Mouse (Mus musculus): ENCODE results near the gene Dnajb11. TPM values are rescaled to one million over a fixed set of nuclear protein-coding genes. Genes with fewer than 3 reads are reported as not detected.

The Dnajb11 gene
- polyA plus RNA-seq, 1 experiment from 2014 or later, result 97.4 TPM

GRCm38 (mm10) chr16:22845481-22845880 is 12.2 kb upstream of the Dnajb11 start:
- H3K36me3 ChIP-seq (ENCODE audit: control insufficient read depth, insufficient read depth, low read length), result no peaks in the 10 kb centered on the region
- H3K27me3 ChIP-seq (ENCODE audit: control insufficient read depth, insufficient read depth, low read depth, low read length), result no peaks in the 10 kb centered on the region
- H3K4me3 ChIP-seq (ENCODE audit: low read depth, low read length), result no peak overlapping the region
- H3K27ac ChIP-seq (ENCODE audit: low read length), result no peak overlapping the region
- no peak overlapping the region for H3K4me2 ChIP-seq (ENCODE audit: low read length)
- H3K9ac ChIP-seq (ENCODE audit: low read depth, low read length), result no peak overlapping the region
- ATAC-seq, result no peak
- H3K4me1 ChIP-seq (ENCODE audit: control insufficient read depth, insufficient read depth, low read length), result peaks cover 7% of the 10 kb centered on the region
- WGBS, result 92% methylated on average over 4 of the region's 4 CpGs
- H3K9me3 ChIP-seq (replicated peaks; ENCODE audit: control insufficient read depth, low read length, poor library complexity, severe bottlenecking), result no peaks in the 10 kb centered on the region

DNA sequence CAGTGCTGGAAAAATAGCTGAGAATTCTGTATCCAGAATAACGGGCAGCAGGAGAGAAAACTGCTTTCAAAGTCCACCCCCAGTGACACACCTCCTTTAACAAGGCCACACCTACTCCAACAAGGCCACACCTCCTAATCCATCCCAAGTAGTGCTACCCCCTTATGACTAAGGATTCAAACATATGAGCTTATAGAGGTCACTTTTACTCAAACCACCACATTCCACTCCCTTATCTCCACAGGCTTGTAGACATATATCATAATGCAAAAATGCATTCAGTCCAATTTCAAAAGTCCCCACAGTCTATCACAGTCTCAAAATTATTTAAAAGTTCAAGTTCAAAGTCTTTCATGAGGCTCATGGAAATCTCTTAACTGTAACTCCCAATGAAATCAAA is 10.0 kb upstream of the Dnajb11 start:
- H3K27me3 ChIP-seq (ENCODE audit: control insufficient read depth, insufficient read depth, low read depth, low read length), result no peaks in the 10 kb centered on the region
- H3K36me3 ChIP-seq (ENCODE audit: control insufficient read depth, insufficient read depth, low read length), result no peaks in the 10 kb centered on the region
- no peak overlapping the region for H3K9ac ChIP-seq (ENCODE audit: low read depth, low read length)
- no peak for ATAC-seq
- WGBS, result 83% methylated on average over 1 of the region's 1 CpGs
- H3K27ac ChIP-seq (ENCODE audit: low read length), result no peak overlapping the region
- H3K4me2 ChIP-seq (ENCODE audit: low read length), result no peak overlapping the region
- no peaks in the 10 kb centered on the region for H3K9me3 ChIP-seq (replicated peaks; ENCODE audit: control insufficient read depth, low read length, poor library complexity, severe bottlenecking)
- no peak overlapping the region for H3K4me3 ChIP-seq (ENCODE audit: low read depth, low read length)
- H3K4me1 ChIP-seq (ENCODE audit: control insufficient read depth, insufficient read depth, low read length), result peaks cover 7% of the 10 kb centered on the region

DNA sequence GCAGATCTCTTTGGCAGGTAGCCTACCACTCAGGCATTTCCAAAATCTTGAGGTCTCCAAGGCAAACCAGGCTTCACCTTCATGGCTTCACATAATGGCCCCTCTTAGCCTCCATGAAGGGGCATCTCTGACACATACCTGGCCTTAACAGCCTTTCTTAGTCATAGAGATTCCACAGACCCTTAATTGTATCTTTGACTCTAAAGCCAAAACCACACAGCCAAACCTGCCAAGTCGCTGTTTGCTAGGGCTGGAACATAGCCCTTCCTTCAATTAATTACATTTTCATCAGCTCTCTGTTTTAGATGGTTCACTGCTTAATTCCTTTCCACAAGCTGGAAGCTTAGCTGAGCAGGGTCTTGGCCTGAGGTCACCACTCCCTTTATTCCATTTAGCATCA is 9.3 kb upstream of the Dnajb11 start:
- no peak overlapping the region for H3K4me3 ChIP-seq (ENCODE audit: low read depth, low read length)

DNA sequence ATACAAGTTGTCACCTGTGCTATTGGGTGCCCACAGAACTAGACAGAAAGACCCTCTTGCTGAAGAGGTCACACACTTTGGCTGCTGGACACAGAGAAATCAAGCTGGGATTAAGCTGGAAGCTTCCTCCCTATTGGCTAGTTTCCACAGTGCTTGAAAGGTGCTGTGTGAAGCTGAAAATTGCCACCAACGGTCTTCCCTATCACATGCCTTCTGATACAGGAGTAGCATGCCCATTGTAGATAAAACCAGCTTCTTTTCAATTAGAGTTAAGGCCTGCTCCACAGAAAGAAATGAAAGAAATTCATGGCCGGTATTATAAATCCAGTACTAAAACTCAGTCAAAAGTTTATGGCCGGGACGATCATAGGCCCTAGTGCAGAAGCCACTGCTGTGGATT is 4.9 kb upstream of the Dnajb11 start:
- H3K27ac ChIP-seq (ENCODE audit: low read length), result no peak overlapping the region
- H3K9me3 ChIP-seq (replicated peaks; ENCODE audit: control insufficient read depth, low read length, poor library complexity, severe bottlenecking), result no peaks in the 10 kb centered on the region
- peaks cover 6% of the 10 kb centered on the region for H3K4me1 ChIP-seq (ENCODE audit: control insufficient read depth, insufficient read depth, low read length)
- H3K4me2 ChIP-seq (ENCODE audit: low read length), result no peak overlapping the region
- 93% methylated on average over 4 of the region's 4 CpGs for WGBS
- no peaks in the 10 kb centered on the region for H3K36me3 ChIP-seq (ENCODE audit: control insufficient read depth, insufficient read depth, low read length)
- H3K27me3 ChIP-seq (ENCODE audit: control insufficient read depth, insufficient read depth, low read depth, low read length), result no peaks in the 10 kb centered on the region
- H3K9ac ChIP-seq (ENCODE audit: low read depth, low read length), result no peak overlapping the region
- ATAC-seq, result no peak
- no peak overlapping the region for H3K4me3 ChIP-seq (ENCODE audit: low read depth, low read length)

More for the DNA sequence above, 9.3 kb upstream of the Dnajb11 start:
- Histone ChIP-seq H3K4me1 (ENCODE audit: control insufficient read depth, insufficient read depth, low read length) (peaks cover 7% of the 10 kb centered on the region), H3K9ac (ENCODE audit: low read depth, low read length) (no peak overlapping the region), H3K27ac (ENCODE audit: low read length) (no peak overlapping the region), H3K27me3 (ENCODE audit: control insufficient read depth, insufficient read depth, low read depth, low read length) (no peaks in the 10 kb centered on the region), H3K36me3 (ENCODE audit: control insufficient read depth, insufficient read depth, low read length) (no peaks in the 10 kb centered on the region), H3K9me3 (replicated peaks; ENCODE audit: control insufficient read depth, low read length, poor library complexity, severe bottlenecking) (no peaks in the 10 kb centered on the region), H3K4me2 (ENCODE audit: low read length) (no peak overlapping the region)
- no peak for ATAC-seq
- 85% methylated on average over 1 of the region's 1 CpGs for WGBS

GRCm38 (mm10) chr16:22856773-22857172 is 872 bp upstream of the Dnajb11 start:
- 12% methylated on average over 9 of the region's 9 CpGs for WGBS
- ATAC-seq, result no peak
- H3K27ac ChIP-seq (ENCODE audit: low read length), result peak overlapping the region; percentile 58; the same call in 1 of the 2 replicates
- H3K9me3 ChIP-seq (replicated peaks; ENCODE audit: control insufficient read depth, low read length, poor library complexity, severe bottlenecking), result no peaks in the 10 kb centered on the region
- H3K27me3 ChIP-seq (ENCODE audit: control insufficient read depth, insufficient read depth, low read depth, low read length), result no peaks in the 10 kb centered on the region
- H3K4me2 ChIP-seq (ENCODE audit: low read length), result peak overlapping the region; percentile 76
- H3K36me3 ChIP-seq (ENCODE audit: control insufficient read depth, insufficient read depth, low read length), result no peaks in the 10 kb centered on the region
- peaks cover 13% of the 10 kb centered on the region for H3K4me1 ChIP-seq (ENCODE audit: control insufficient read depth, insufficient read depth, low read length)
- peak overlapping the region; percentile 52 for H3K9ac ChIP-seq (ENCODE audit: low read depth, low read length)
- peak overlapping the region; percentile 54 for H3K4me3 ChIP-seq (ENCODE audit: low read depth, low read length)

DNA sequence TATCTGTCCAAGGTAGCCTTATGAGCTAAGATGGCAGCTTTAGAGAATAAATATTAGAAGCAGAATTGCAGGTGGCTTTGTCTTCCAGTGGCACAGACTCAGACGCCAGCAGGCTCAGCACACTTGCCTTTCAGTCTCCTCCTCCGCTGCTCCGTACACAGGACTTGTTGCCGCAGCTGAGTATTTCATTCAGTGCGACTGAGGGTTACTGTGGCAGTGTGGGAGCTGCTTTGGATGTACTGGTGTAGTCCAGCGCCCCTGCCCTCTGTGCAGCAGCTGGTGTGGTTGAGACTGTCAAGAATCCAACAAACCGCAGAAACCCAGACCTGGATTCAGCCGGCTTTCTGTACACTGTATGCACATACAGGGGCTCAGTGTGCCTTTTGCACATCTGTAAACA is 14.8 kb downstream of the Dnajb11 start:
- Histone ChIP-seq H3K27me3 (ENCODE audit: control insufficient read depth, insufficient read depth, low read depth, low read length) (no peaks in the 10 kb centered on the region), H3K9ac (ENCODE audit: low read depth, low read length) (no peak overlapping the region), H3K4me2 (ENCODE audit: low read length) (no peak overlapping the region), H3K36me3 (ENCODE audit: control insufficient read depth, insufficient read depth, low read length) (peaks cover 32% of the 10 kb centered on the region), H3K4me3 (ENCODE audit: low read depth, low read length) (no peak overlapping the region), H3K9me3 (replicated peaks; ENCODE audit: control insufficient read depth, low read length, poor library complexity, severe bottlenecking) (no peaks in the 10 kb centered on the region), H3K27ac (ENCODE audit: low read length) (no peak overlapping the region), H3K4me1 (ENCODE audit: control insufficient read depth, insufficient read depth, low read length) (no peaks in the 10 kb centered on the region)
- WGBS, result 93% methylated on average over 8 of the region's 8 CpGs
- ATAC-seq, result no peak

- Histone ChIP-seq H3K4me1 (ENCODE audit: control insufficient read depth, insufficient read depth, low read length) (no peaks in the 10 kb centered on the region), H3K4me3 (ENCODE audit: low read depth, low read length) (no peak overlapping the region), H3K9me3 (replicated peaks; ENCODE audit: control insufficient read depth, low read length, poor library complexity, severe bottlenecking) (no peaks in the 10 kb centered on the region), H3K36me3 (ENCODE audit: control insufficient read depth, insufficient read depth, low read length) (peaks cover 26% of the 10 kb centered on the region), H3K4me2 (ENCODE audit: low read length) (no peak overlapping the region), H3K27ac (ENCODE audit: low read length) (no peak overlapping the region), H3K9ac (ENCODE audit: low read depth, low read length) (no peak overlapping the region), H3K27me3 (ENCODE audit: control insufficient read depth, insufficient read depth, low read depth, low read length) (no peaks in the 10 kb centered on the region)
- no peak for ATAC-seq
- WGBS, result 83% methylated on average over 4 of the region's 4 CpGs
Measured at GRCm38 (mm10) chr16:22873369-22873768, 15.7 kb downstream of the Dnajb11 start.

GRCm38 (mm10) chr16:22876218-22877043 is 18.8 kb downstream of the Dnajb11 start:
- Histone ChIP-seq H3K27me3 (ENCODE audit: control insufficient read depth, insufficient read depth, low read depth, low read length) (no peaks in the 10 kb centered on the region), H3K4me2 (ENCODE audit: low read length) (no peak overlapping the region), H3K36me3 (ENCODE audit: control insufficient read depth, insufficient read depth, low read length) (peaks cover 3% of the 10 kb centered on the region; the same call in 1 of the 2 replicates), H3K4me1 (ENCODE audit: control insufficient read depth, insufficient read depth, low read length) (no peaks in the 10 kb centered on the region), H3K9me3 (replicated peaks; ENCODE audit: control insufficient read depth, low read length, poor library complexity, severe bottlenecking) (no peaks in the 10 kb centered on the region), H3K9ac (ENCODE audit: low read depth, low read length) (no peak overlapping the region), H3K4me3 (ENCODE audit: low read depth, low read length) (no peak overlapping the region), H3K27ac (ENCODE audit: low read length) (no peak overlapping the region)
- ATAC-seq, result peak; percentile 59
- 48% methylated on average over 9 of the region's 9 CpGs for WGBS

GRCm38 (mm10) chr16:22877660-22878390 is 20.2 kb downstream of the Dnajb11 start:
- H3K9ac ChIP-seq (ENCODE audit: low read depth, low read length), result no peak overlapping the region
- no peak for ATAC-seq
- no peaks in the 10 kb centered on the region for H3K27me3 ChIP-seq (ENCODE audit: control insufficient read depth, insufficient read depth, low read depth, low read length)
- 83% methylated on average over 11 of the region's 11 CpGs for WGBS
- H3K27ac ChIP-seq (ENCODE audit: low read length), result no peak overlapping the region
- H3K9me3 ChIP-seq (replicated peaks; ENCODE audit: control insufficient read depth, low read length, poor library complexity, severe bottlenecking), result no peaks in the 10 kb centered on the region
- no peaks in the 10 kb centered on the region for H3K36me3 ChIP-seq (ENCODE audit: control insufficient read depth, insufficient read depth, low read length)
- no peak overlapping the region for H3K4me3 ChIP-seq (ENCODE audit: low read depth, low read length)
- no peaks in the 10 kb centered on the region for H3K4me1 ChIP-seq (ENCODE audit: control insufficient read depth, insufficient read depth, low read length)
- H3K4me2 ChIP-seq (ENCODE audit: low read length), result no peak overlapping the region

Measured in midbrain, embryonic 16.5 days (tissue).